Mouse (Mus musculus) left cerebral cortex, adult 18-20 months (tissue): ENCODE measurements around the gene Tmsb10. TPM values are rescaled to one million over a fixed set of nuclear protein-coding genes. Genes with fewer than 3 reads are reported as not detected.

Experiments used
- DNase-seq, 2 experiments: peaks; one replicate each; pipeline ENCODE4 v3.0.0; 2021 to 2022; ENCODE audit warnings: low spot score in 2 of 2, mixed read lengths in 1 of 2
- long read RNA-seq, 2 experiments: library from polyadenylated mRNA; stranded (forward); transcript quantifications; one replicate each; pipeline ENCODE4 v2.0.0; 2021
- total RNA-seq, 2 experiments: library from RNA; stranded (reverse); gene quantifications; 2 replicates each; pipeline ENCODE4 v1.2.3; 2021

The Tmsb10 gene
- total RNA-seq: 100 to 1,000 TPM; 420 to 461 TPM
- long read RNA-seq, experiment 1, transcript Tmsb10-203 (3 exons, 570 nt): major isoform, 387 of 524 reads
- long read RNA-seq, experiment 1, transcript Tmsb10-202 (2 exons, 690 nt): minor isoform, 129 of 524 reads
- long read RNA-seq, experiment 1, partial matches to known transcripts: 1 of 524 reads
- long read RNA-seq, experiment 1, other reads (novel, unspliced or antisense): 6 of 524 reads
- long read RNA-seq, experiment 2, transcript Tmsb10-203 (3 exons, 570 nt): major isoform, 387 of 582 reads
- long read RNA-seq, experiment 2, transcript Tmsb10-202 (2 exons, 690 nt): minor isoform, 184 of 582 reads
- long read RNA-seq, experiment 2, partial matches to known transcripts: 0 of 582 reads
- long read RNA-seq, experiment 2, other reads (novel, unspliced or antisense): 9 of 582 reads

DNA sequence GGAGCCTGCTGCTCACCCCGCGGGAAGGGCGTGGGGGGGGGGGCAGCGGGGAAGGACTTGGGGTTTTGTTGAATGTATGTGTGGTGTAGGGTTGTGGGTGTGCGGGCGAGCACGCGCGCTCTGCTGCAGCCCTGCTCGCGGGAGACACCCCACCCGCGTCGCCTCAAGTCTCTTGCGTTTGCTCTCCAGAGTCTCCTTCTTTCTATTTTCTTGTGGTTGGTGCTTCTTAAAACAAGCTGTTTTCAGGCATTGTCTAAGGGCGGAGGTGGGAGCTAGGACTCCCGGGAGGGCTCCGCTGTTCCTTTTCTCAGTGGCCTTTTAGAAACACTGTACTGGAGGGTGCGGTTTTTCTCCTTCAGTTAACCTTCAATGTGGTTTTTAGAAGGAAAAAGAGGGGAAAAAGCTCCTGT is at the start of gene Tmsb10:
Tmsb10 (minus strand) TSS at position 87 of the 410 bp plus-strand sequence.
- no peak for DNase-seq

DNA sequence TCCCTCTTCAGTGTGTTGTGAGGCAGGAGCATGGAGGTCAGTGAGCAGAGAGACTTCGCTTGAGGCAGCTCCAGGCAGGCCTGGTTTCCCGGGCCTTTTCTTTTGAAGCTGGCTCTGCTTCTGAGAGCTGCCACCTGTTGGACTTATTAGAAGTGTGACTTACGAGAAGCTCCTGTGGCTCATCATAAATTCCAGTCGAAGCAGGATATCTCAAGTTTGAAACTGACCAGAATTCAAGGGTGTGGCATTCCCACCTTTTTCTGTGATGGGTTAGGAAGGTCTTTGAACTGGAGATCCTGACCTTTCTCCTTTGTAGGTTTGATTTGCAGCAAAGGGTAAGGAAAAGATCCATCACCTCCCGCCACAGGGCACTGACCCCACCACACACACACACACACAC is 45.1 kb upstream of the Tmsb10 start:
- DNase-seq: no peak

GRCm38 (mm10) chr6:73002391-73002790 is 43.8 kb upstream of the Tmsb10 start:
- no peak for DNase-seq

GRCm38 (mm10) chr6:72998809-72999208 is 40.3 kb upstream of the Tmsb10 start:
- no peak for DNase-seq

- no peak for DNase-seq
These were observed 35.1 kb upstream of the Tmsb10 start for GRCm38 (mm10) chr6:72993688-72994082.

GRCm38 (mm10) chr6:72993054-72993687 is 34.6 kb upstream of the Tmsb10 start:
- no peak for DNase-seq

- DNase-seq: no peak
These were observed 31.7 kb upstream of the Tmsb10 start for GRCm38 (mm10) chr6:72990206-72990605.

- DNase-seq: no peak
These were observed 30.6 kb upstream of the Tmsb10 start for GRCm38 (mm10) chr6:72989028-72989736.

- no peak for DNase-seq
These were observed 24.0 kb upstream of the Tmsb10 start for GRCm38 (mm10) chr6:72982506-72982905.

DNA sequence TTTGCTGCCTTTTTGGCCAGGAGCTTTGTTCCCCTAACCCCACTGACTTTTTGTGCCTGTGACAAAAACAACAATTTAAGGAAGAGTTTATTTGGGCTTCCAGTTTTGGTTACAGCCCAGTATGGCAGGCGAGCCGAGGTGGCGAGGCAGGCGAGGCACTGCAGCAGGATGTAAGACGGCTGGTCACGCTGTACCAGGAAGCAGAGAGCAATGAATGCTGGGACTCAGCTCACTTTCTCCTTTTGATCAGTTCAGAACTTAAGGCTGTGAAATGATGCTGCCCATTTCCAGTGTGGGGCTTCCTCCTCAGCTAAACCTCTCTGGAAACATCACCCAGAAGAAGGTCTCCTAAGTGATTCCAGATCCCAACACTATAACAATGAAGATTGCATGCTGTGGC is 23.3 kb upstream of the Tmsb10 start:
- no peak for DNase-seq

- DNase-seq: peak; percentile 5 to 27
These were observed 22.6 kb upstream of the Tmsb10 start for GRCm38 (mm10) chr6:72981124-72981651.

DNA sequence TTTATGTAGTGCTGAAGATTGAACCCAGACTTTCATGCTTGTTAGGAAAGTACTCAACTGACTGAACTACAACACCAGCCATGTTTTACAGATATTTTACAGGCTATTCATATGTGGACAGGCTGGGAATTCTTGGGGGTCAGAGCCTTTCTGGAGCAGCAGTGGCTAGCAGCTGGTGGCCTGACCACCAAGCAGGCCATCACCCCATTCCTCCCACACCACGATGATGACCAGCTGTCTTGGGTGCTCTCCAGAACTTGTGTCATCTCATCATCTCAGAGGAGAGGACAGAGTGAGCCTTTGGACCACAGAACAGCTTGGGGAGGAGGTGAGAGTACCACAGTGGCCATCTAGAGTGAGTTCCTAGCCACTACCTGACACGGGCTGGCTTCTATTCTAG is 18.3 kb upstream of the Tmsb10 start:
- no peak for DNase-seq

DNA sequence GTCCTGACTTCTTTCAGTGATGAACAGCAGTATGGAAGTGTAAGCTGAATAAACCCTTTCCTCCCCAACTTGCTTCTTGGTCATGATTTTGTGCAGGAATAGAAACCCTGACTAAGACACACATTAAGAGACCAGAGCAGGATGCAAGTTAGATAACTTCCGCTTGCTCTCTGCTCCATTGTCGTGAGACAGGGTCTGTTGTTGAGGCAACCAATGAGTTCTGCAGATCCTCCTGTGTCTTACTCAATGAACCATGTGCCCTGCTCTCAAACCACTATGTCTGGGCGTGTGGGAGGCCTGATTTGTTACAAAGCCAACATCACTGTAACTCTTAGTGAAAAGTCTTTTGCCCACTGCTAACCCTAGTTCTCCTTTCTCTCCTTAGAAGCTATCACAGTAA is 12.5 kb upstream of the Tmsb10 start:
- no peak for DNase-seq

- no peak for DNase-seq
These were observed 11.2 kb upstream of the Tmsb10 start for GRCm38 (mm10) chr6:72969787-72970186.

DNA sequence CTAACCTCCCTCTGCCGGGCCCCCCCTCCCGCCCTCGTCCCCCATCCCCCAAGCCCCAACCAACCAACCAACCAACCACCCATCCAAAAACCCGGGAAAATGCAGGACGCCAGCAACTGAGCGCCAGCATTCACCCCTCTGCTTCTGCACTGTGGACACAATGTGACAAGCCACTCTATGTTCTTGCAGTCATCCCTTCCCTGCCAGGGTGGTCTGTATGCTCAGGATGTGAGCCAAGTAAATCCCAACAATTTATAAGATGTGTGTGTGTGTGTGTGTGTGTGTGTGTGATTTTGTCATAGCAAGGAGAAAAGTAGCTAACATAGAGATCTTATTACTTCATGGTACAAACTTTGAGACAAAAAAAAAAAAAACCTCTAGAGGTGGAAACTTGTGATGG is 6.7 kb upstream of the Tmsb10 start:
- DNase-seq: no peak

GRCm38 (mm10) chr6:72962281-72962741 is 3.8 kb upstream of the Tmsb10 start:
- DNase-seq: no peak

DNA sequence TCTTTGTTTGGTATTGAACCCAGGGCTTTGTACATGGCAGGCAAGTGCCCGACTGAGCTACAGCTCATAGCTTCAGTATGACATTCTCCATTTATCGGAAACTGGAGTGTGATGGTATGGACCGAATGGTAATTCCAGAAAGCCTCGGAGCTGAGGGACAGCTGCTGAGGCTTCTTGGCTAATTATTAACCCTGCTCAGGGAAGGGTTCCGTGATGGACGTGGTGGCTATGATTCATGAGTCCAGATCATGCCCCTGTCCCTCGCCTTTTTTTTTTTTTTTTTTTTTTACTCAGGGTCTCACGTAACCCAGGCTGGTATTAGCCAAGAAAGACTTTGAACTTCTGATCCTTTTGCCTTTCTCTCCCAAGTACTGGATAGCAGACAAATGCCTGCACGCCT is 3.1 kb upstream of the Tmsb10 start:
- no peak for DNase-seq

DNA sequence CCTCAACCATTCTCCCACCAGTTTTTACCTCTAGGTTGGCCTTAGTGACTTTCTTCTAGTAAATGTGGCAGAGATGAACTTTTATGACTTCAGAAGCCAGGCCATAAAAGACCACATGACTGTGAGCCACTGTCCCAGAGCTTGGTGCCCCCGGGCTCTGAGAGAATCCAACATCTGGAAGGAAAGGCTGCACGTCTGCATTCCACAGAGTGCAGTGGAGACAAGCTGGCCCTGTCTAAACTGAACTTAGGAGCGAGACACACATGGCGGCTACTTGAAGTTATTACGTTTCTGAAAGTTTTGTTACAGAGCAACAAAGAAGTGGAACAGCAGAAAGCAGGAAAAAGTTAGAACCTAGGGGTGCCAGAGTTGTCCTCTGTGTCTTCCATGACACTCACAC is 2.1 kb upstream of the Tmsb10 start:
- DNase-seq: no peak

GRCm38 (mm10) chr6:72959175-72959574 is 627 bp upstream of the Tmsb10 start:
- DNase-seq: no peak

DNA sequence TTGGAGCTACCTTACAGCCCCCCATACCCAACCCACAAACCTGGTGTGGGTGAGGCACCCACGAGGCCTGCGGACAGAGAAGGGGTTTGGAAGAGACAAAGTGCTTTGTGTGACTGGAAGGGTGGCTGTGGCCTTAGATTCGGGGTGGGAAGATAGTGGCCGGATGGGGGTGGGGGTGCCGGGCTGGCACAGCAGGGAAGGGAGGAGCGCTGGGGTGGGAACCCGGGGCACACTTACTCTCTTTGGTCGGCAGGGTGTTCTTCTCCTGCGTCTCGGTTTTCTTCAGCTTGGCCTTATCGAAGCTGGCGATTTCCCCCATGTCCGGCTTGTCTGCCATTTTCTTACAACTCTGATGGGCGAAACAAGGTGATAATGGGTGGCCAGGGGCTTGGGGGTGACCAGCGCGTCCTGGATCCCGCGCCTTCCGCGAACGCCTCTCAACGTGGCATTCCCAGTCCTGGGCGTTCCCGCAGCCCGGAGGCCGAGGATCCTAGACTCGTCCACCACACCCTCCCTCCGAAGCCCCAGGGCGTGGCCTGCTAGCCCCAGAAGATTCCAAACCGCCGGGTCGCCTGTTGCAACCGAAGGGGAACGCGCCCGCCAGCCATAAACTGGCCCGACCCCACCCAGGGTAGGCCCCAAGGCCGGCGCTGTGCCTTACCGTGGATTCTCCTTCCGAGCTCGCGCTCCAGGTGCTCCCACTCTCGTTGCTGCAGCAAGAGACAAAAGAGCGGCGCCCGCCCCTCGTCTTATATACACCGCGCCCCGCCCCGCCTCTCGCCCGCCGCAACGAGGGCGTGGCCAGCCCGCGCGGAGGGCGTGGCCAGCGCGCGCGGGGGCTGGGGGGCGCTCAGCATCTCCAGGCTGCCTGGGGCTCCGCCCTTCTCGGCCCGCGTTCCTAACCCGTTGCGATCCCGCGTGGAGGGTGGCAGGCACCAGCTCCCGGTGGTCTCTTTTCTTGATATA is 589 bp downstream of the Tmsb10 start:
- peak; percentile 73 to 86 for DNase-seq

DNA sequence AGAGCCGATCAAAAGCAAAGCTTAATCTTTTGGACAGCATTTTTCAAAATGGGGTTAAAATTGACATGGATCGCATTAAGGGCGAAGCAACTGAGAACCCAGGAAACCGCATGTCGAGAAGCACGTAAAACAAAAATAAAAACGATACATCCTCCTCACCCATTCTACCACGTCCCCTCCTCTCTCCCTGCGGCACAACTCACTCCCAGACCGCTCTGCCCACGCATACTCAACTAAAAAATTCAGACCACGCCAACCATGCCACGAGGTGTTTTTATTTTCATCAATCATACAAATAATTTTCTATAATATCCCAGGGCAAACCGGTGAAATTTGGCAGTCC is 1.5 kb downstream of the Tmsb10 start:
- DNase-seq: peak; percentile 11 to 24
